Mouse (Mus musculus) liver, embryonic 12.5 days (tissue): ENCODE measurements at regions not wholly inside any gene's neighbourhood (a gene's known extent, or its start where the extent isn't known, plus 50 kb on each side); places are given as distances from the start of the nearest gene placed in this dataset.

ENCODE experiments used
- ATAC-seq: fragments of 200-750 bp; cut with Nextera tagmentation; 2 replicates; pipeline ENCODE4 v1.8.0; 2017; ENCODE audit warnings: moderate number of reproducible peaks, mild to moderate bottlenecking, moderate library complexity
- H3K27ac ChIP-seq: fragments of 300-500 bp; sonication (generic); 2 replicates; pipeline ENCODE4 v1.5.1; 2016; ENCODE audit warnings: mild to moderate bottlenecking
- H3K27me3 ChIP-seq: fragments of 300-500 bp; sonication (generic); replicated peaks from 2 replicates; pipeline ENCODE4 v1.6.1; 2016; ENCODE audit warnings: mild to moderate bottlenecking, moderate library complexity
- H3K36me3 ChIP-seq: fragments of 300-500 bp; sonication (generic); 2 replicates; pipeline ENCODE4 v1.6.1; 2016; ENCODE audit warnings: mild to moderate bottlenecking, moderate library complexity
- H3K4me1 ChIP-seq: fragments of 300-500 bp; sonication (generic); 2 replicates; pipeline ENCODE4 v1.6.1; 2016
- H3K4me2 ChIP-seq: fragments of 300-500 bp; sonication (generic); 2 replicates; pipeline ENCODE4 v1.6.1; 2016; ENCODE audit warnings: mild to moderate bottlenecking, moderate library complexity
- H3K4me3 ChIP-seq: fragments of 300-500 bp; sonication (generic); 2 replicates; pipeline ENCODE4 v1.5.1; 2016; ENCODE audit warnings: mild to moderate bottlenecking, moderate library complexity
- H3K9ac ChIP-seq: fragments of 300-500 bp; sonication (generic); 2 replicates; pipeline ENCODE4 v1.6.1; 2016; ENCODE audit warnings: mild to moderate bottlenecking, moderate library complexity
- H3K9me3 ChIP-seq: fragments of 300-500 bp; sonication (generic); replicated peaks from 2 replicates; pipeline ENCODE4 v1.6.1; 2016; ENCODE audit warnings: mild to moderate bottlenecking, moderate library complexity
- WGBS: fragments of 180-500 bp; shearing (Covaris S2); methylation state at CpG from one replicate; pipeline ENCODE4 v1.1.7; 2016; ENCODE audit not compliant: insufficient replicate concordance; 5-methylcytosine and 5-hydroxymethylcytosine counted together

GRCm38 (mm10) chr1:92361677-92362076, 112.0 kb downstream of the Ndufa10 start:
- no peak overlapping the region for H3K9ac ChIP-seq
- no peaks in the 10 kb centered on the region for H3K9me3 ChIP-seq
- no peak for ATAC-seq
- no peaks in the 10 kb centered on the region for H3K36me3 ChIP-seq
- no peak overlapping the region for H3K27ac ChIP-seq
- no peak overlapping the region for H3K4me3 ChIP-seq
- WGBS, result 73% methylated on average over 7 of the region's 7 CpGs
- no peak overlapping the region for H3K4me2 ChIP-seq
- peaks cover 11% of the 10 kb centered on the region for H3K4me1 ChIP-seq
- H3K27me3 ChIP-seq, result no peaks in the 10 kb centered on the region

- Histone ChIP-seq H3K4me1 (peaks cover 11% of the 10 kb centered on the region), H3K4me3 (no peak overlapping the region), H3K27ac (no peak overlapping the region), H3K9me3 (no peaks in the 10 kb centered on the region), H3K4me2 (no peak overlapping the region), H3K36me3 (no peaks in the 10 kb centered on the region), H3K27me3 (no peaks in the 10 kb centered on the region), H3K9ac (no peak overlapping the region)
- no peak for ATAC-seq
- 12% methylated on average over 7 of the region's 7 CpGs for WGBS
Measured at GRCm38 (mm10) chr1:92360255-92360654, 113.4 kb downstream of the Ndufa10 start.

DNA sequence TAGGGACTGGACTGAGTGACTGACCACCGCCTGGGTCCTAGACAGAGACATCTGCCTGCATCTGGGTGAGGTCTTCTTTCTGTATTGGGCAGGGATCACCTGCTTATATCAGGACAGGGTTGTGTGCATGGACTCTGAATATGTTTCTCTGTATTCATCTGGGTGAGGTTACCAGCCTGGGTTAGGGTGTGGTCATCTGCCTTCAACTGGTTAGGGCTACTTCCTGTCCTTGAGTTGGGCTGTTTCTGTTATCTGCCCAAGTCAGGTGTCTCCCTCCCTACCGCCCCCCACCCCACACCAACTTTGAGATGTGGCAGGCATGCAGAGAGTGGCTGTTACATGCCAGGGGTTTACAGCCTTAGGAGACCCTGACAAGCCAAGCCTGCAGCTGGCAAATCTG, 114.2 kb downstream of the Ndufa10 start:
- no peak overlapping the region for H3K9ac ChIP-seq
- 48% methylated on average over 2 of the region's 2 CpGs for WGBS
- H3K9me3 ChIP-seq, result no peaks in the 10 kb centered on the region
- peaks cover 11% of the 10 kb centered on the region for H3K4me1 ChIP-seq
- H3K27me3 ChIP-seq, result no peaks in the 10 kb centered on the region
- H3K27ac ChIP-seq, result no peak overlapping the region
- ATAC-seq, result peak; percentile 51
- H3K4me3 ChIP-seq, result no peak overlapping the region
- H3K36me3 ChIP-seq, result no peaks in the 10 kb centered on the region
- no peak overlapping the region for H3K4me2 ChIP-seq

GRCm38 (mm10) chr1:92358758-92359287, 114.8 kb downstream of the Ndufa10 start:
- ATAC-seq, result no peak

DNA sequence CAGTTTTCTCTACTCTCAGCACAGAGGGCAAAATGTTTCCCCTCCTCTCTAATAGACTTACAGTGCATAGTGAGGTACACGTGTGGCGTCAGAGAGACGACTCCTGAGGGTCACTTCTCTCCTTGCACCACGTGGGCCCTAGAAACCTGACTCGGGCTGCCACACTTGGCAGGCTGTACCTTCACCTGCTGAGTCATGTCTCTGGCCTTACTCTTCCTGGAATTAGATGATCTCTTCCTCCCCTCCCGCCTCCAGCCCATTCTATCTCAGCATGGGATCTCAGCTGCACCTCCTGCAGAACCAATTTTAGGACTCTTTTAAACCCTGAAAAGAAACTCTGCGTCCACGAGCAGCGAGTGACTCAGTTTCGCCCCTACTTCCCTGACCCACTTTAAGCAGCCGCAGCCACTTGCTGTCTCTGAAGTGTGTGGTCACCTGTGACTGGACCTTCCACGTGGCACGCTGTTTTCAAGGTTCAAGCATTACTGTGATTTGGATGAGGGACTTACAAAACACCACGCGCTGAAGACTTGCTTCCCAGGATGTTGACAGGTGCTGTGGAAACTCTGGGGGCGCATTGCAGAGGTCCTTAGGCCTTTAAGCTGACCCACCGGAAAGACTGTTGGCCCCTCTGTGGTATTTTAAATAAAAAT, 125.2 kb downstream of the Ndufa10 start:
- 47% methylated on average over 17 of the region's 17 CpGs for WGBS
- no peak overlapping the region for H3K27ac ChIP-seq
- no peak overlapping the region for H3K4me2 ChIP-seq
- no peak for ATAC-seq
- H3K36me3 ChIP-seq, result no peaks in the 10 kb centered on the region
- H3K27me3 ChIP-seq, result no peaks in the 10 kb centered on the region
- peaks cover 4% of the 10 kb centered on the region; the same call in 1 of the 2 replicates for H3K4me1 ChIP-seq
- no peak overlapping the region for H3K4me3 ChIP-seq
- no peaks in the 10 kb centered on the region for H3K9me3 ChIP-seq
- no peak overlapping the region for H3K9ac ChIP-seq

More at GRCm38 (mm10) chr1:92358758-92359287, 114.8 kb downstream of the Ndufa10 start:
- 60% methylated on average over 8 of the region's 8 CpGs for WGBS
- Histone ChIP-seq H3K9me3 (no peaks in the 10 kb centered on the region), H3K36me3 (no peaks in the 10 kb centered on the region), H3K27ac (no peak overlapping the region), H3K4me3 (no peak overlapping the region), H3K4me2 (no peak overlapping the region), H3K27me3 (no peaks in the 10 kb centered on the region), H3K4me1 (peaks cover 11% of the 10 kb centered on the region), H3K9ac (no peak overlapping the region)

DNA sequence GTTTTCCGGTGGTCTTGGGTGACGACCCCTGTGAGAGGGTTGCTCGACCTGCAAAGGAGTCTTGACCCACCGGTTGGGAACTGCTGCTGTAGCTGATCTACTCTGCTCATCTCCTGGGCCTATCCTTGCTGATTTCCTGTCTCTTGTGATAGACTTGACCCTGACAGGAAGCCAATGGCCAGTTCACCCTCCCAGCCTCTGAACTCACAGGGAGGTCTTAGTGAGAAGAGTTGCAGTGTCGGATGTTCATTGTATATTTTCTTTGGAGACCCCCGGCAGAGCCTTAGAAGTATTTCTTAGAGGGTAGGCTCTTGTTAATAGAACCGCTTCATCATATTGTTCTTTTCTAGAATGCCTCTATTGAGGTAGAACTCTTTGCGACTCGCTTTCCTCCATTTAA, 126.0 kb downstream of the Ndufa10 start:
- H3K27me3 ChIP-seq, result no peaks in the 10 kb centered on the region
- H3K9ac ChIP-seq, result no peak overlapping the region
- H3K4me3 ChIP-seq, result no peak overlapping the region
- H3K9me3 ChIP-seq, result no peaks in the 10 kb centered on the region
- peaks cover 4% of the 10 kb centered on the region; the same call in 1 of the 2 replicates for H3K4me1 ChIP-seq
- H3K36me3 ChIP-seq, result no peaks in the 10 kb centered on the region
- 65% methylated on average over 9 of the region's 9 CpGs for WGBS
- H3K4me2 ChIP-seq, result no peak overlapping the region
- ATAC-seq, result no peak
- no peak overlapping the region for H3K27ac ChIP-seq

- Histone ChIP-seq H3K9me3 (no peaks in the 10 kb centered on the region), H3K4me1 (peaks cover 3% of the 10 kb centered on the region; the same call in 1 of the 2 replicates), H3K27me3 (no peaks in the 10 kb centered on the region), H3K9ac (no peak overlapping the region), H3K4me3 (no peak overlapping the region), H3K36me3 (no peaks in the 10 kb centered on the region), H3K4me2 (no peak overlapping the region), H3K27ac (no peak overlapping the region)
- ATAC-seq, result no peak
- WGBS, result 69% methylated on average over 2 of the region's 2 CpGs
Measured at GRCm38 (mm10) chr1:92343768-92344167, 129.9 kb downstream of the Ndufa10 start.

- no peak overlapping the region for H3K4me2 ChIP-seq
- H3K27me3 ChIP-seq, result no peaks in the 10 kb centered on the region
- no peak for ATAC-seq
- H3K36me3 ChIP-seq, result no peaks in the 10 kb centered on the region
- no peak overlapping the region for H3K4me3 ChIP-seq
- H3K9ac ChIP-seq, result no peak overlapping the region
- H3K27ac ChIP-seq, result no peak overlapping the region
- 64% methylated on average over 5 of the region's 5 CpGs for WGBS
- H3K9me3 ChIP-seq, result no peaks in the 10 kb centered on the region
- H3K4me1 ChIP-seq, result no peaks in the 10 kb centered on the region
Measured at GRCm38 (mm10) chr1:92343161-92343598, 130.5 kb downstream of the Ndufa10 start.

DNA sequence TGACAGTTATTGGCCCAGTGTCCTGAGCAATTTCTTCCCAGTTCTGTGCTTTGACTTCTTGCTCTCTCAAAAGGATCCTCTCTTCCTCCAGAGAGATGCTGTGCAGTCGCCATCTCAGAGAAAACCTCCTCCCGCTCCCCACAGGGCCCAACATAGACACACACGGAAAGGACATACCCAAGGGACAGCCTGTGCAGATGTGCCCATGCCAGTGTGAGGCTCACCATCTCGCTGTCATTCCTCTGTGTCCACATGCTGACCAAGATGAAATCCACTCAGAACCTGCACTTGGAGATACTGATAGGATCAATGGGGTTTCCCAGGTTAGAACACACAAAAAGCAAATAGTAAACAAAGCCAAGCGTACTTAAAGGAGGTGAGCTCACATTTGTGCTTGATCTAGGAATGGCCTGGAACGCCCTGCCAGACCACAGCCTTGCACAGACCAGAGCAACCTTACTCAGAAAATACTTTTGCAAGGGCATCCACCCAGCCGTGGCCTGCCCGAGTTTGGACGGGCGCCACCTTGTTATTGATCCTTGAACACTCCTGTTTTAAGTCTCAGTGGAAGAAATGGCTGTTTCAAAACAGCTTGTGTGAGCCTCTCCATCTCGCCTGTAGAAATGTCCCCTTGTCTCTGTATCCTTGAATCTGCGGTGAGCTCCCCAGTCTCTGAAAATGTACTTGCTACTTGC, 131.7 kb downstream of the Ndufa10 start:
- Histone ChIP-seq H3K9me3 (no peaks in the 10 kb centered on the region), H3K4me3 (no peak overlapping the region), H3K9ac (no peak overlapping the region), H3K27ac (no peak overlapping the region), H3K36me3 (no peaks in the 10 kb centered on the region), H3K27me3 (no peaks in the 10 kb centered on the region), H3K4me1 (no peaks in the 10 kb centered on the region), H3K4me2 (no peak overlapping the region)
- 67% methylated on average over 12 of the region's 12 CpGs for WGBS
- no peak for ATAC-seq

- H3K4me3 ChIP-seq, result no peak overlapping the region
- H3K4me2 ChIP-seq, result no peak overlapping the region
- H3K36me3 ChIP-seq, result no peaks in the 10 kb centered on the region
- no peaks in the 10 kb centered on the region for H3K4me1 ChIP-seq
- no peak for ATAC-seq
- no peaks in the 10 kb centered on the region for H3K27me3 ChIP-seq
- no peak overlapping the region for H3K27ac ChIP-seq
- no peak overlapping the region for H3K9ac ChIP-seq
- no peaks in the 10 kb centered on the region for H3K9me3 ChIP-seq
- WGBS, result 77% methylated on average over 7 of the region's 7 CpGs
Measured at GRCm38 (mm10) chr1:92340644-92341043, 133.0 kb downstream of the Ndufa10 start.

DNA sequence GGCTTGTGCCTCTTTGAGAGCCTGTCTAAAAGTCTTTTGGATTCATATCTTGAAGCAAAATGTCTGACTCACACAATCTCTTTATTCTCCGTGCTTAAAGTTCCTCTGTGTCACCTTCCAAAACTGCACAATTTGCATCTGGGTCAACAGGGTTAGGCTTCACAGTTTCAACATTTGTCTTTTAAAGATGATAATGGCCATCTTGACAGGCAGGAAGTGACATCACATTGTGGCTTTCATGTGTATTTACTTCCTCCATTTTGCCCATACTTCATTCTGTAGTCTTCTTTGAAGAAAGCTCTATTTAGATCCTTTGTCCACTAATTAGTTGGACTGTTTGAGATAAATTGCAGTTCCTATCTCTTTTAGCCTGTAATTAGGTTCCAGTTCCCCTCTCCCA, 135.1 kb downstream of the Ndufa10 start:
- no peak overlapping the region for H3K27ac ChIP-seq
- H3K27me3 ChIP-seq, result no peaks in the 10 kb centered on the region
- no peak overlapping the region for H3K4me3 ChIP-seq
- no peaks in the 10 kb centered on the region for H3K9me3 ChIP-seq
- H3K9ac ChIP-seq, result no peak overlapping the region
- no peaks in the 10 kb centered on the region for H3K4me1 ChIP-seq
- no peak for ATAC-seq
- WGBS, result 44% methylated on average over 1 of the region's 1 CpGs
- no peaks in the 10 kb centered on the region for H3K36me3 ChIP-seq
- H3K4me2 ChIP-seq, result no peak overlapping the region

- no peak overlapping the region for H3K27ac ChIP-seq
- no peak for ATAC-seq
- no peak overlapping the region for H3K9ac ChIP-seq
- H3K4me3 ChIP-seq, result no peak overlapping the region
- H3K4me2 ChIP-seq, result no peak overlapping the region
- H3K4me1 ChIP-seq, result no peaks in the 10 kb centered on the region
- H3K9me3 ChIP-seq, result no peaks in the 10 kb centered on the region
- H3K27me3 ChIP-seq, result no peaks in the 10 kb centered on the region
- no peaks in the 10 kb centered on the region for H3K36me3 ChIP-seq
- 70% methylated on average over 8 of the region's 8 CpGs for WGBS
Measured at GRCm38 (mm10) chr1:92337450-92337849, 136.2 kb downstream of the Ndufa10 start.
